Mouse (Mus musculus): Measurements from ENCODE around the gene Traf3ip1.
A peak's percentile ranks its signal among the peaks of the same experiment; 100 is the strongest.
"Not testable (repeated sequence)": the region's sequence is repeated elsewhere in the genome, so short reads cannot be mapped to it uniquely, and the experiment has no call there.

Gene Traf3ip1

GRCm38 (mm10) chr1:91466186-91466585, 28.3 kb upstream of the Traf3ip1 start:
- no peak for DNase-seq (ENCODE audit: low spot score)

- no peak for DNase-seq (ENCODE audit: low spot score)
Observed at GRCm38 (mm10) chr1:91469888-91470419, 24.5 kb upstream of the Traf3ip1 start.

- DNase-seq (ENCODE audit: low spot score), result not testable (repeated sequence)
Observed at GRCm38 (mm10) chr1:91478145-91478544, 16.3 kb upstream of the Traf3ip1 start.

- no peak for DNase-seq (ENCODE audit: low spot score)
Observed at GRCm38 (mm10) chr1:91478958-91479357, 15.5 kb upstream of the Traf3ip1 start.

- DNase-seq (ENCODE audit: low spot score), result no peak
Observed at GRCm38 (mm10) chr1:91482616-91483211, 11.7 kb upstream of the Traf3ip1 start.

GRCm38 (mm10) chr1:91483304-91484010, 11.0 kb upstream of the Traf3ip1 start:
- peak; percentile 70 for DNase-seq (ENCODE audit: low spot score)

- DNase-seq (ENCODE audit: low spot score), result no peak
Observed at GRCm38 (mm10) chr1:91484011-91484346, 10.5 kb upstream of the Traf3ip1 start.

GRCm38 (mm10) chr1:91485422-91485821, 9.0 kb upstream of the Traf3ip1 start:
- no peak for DNase-seq (ENCODE audit: low spot score)

GRCm38 (mm10) chr1:91486165-91486564, 8.3 kb upstream of the Traf3ip1 start:
- DNase-seq (ENCODE audit: low spot score), result no peak

GRCm38 (mm10) chr1:91490322-91490721, 4.1 kb upstream of the Traf3ip1 start:
- no peak for DNase-seq (ENCODE audit: low spot score)

- DNase-seq (ENCODE audit: low spot score), result no peak
Observed at GRCm38 (mm10) chr1:91492740-91493139, 1.7 kb upstream of the Traf3ip1 start.

- DNase-seq (ENCODE audit: low spot score), result no peak
Observed at GRCm38 (mm10) chr1:91493938-91494337, 509 bp upstream of the Traf3ip1 start.

GRCm38 (mm10) chr1:91495321-91495720, 874 bp downstream of the Traf3ip1 start:
- no peak for DNase-seq (ENCODE audit: low spot score)

- no peak for DNase-seq (ENCODE audit: low spot score)
Observed at GRCm38 (mm10) chr1:91498579-91498978, 4.1 kb downstream of the Traf3ip1 start.

GRCm38 (mm10) chr1:91504615-91505014, 10.2 kb downstream of the Traf3ip1 start:
- no peak for DNase-seq (ENCODE audit: low spot score)

GRCm38 (mm10) chr1:91514916-91515315, 20.5 kb downstream of the Traf3ip1 start:
- no peak for DNase-seq (ENCODE audit: low spot score)

- DNase-seq (ENCODE audit: low spot score), result no peak
Observed at GRCm38 (mm10) chr1:91515642-91516041, 21.2 kb downstream of the Traf3ip1 start.

GRCm38 (mm10) chr1:91523759-91524158, 29.3 kb downstream of the Traf3ip1 start:
- peak; percentile 24 for DNase-seq (ENCODE audit: low spot score)

GRCm38 (mm10) chr1:91525838-91526237, 31.4 kb downstream of the Traf3ip1 start:
- DNase-seq (ENCODE audit: low spot score), result no peak

GRCm38 (mm10) chr1:91530166-91530565, 35.7 kb downstream of the Traf3ip1 start:
- no peak for DNase-seq (ENCODE audit: low spot score)

GRCm38 (mm10) chr1:91532243-91532642, 37.8 kb downstream of the Traf3ip1 start:
- no peak for DNase-seq (ENCODE audit: low spot score)

GRCm38 (mm10) chr1:91532892-91533291, 38.4 kb downstream of the Traf3ip1 start:
- DNase-seq (ENCODE audit: low spot score), result no peak

- no peak for DNase-seq (ENCODE audit: low spot score)
Observed at GRCm38 (mm10) chr1:91533483-91533882, 39.0 kb downstream of the Traf3ip1 start.

Data from layer of hippocampus, adult 9-10 months (tissue).